ENCODE assay signal across 8 mouse cellular contexts in the genomic region with DNA sequence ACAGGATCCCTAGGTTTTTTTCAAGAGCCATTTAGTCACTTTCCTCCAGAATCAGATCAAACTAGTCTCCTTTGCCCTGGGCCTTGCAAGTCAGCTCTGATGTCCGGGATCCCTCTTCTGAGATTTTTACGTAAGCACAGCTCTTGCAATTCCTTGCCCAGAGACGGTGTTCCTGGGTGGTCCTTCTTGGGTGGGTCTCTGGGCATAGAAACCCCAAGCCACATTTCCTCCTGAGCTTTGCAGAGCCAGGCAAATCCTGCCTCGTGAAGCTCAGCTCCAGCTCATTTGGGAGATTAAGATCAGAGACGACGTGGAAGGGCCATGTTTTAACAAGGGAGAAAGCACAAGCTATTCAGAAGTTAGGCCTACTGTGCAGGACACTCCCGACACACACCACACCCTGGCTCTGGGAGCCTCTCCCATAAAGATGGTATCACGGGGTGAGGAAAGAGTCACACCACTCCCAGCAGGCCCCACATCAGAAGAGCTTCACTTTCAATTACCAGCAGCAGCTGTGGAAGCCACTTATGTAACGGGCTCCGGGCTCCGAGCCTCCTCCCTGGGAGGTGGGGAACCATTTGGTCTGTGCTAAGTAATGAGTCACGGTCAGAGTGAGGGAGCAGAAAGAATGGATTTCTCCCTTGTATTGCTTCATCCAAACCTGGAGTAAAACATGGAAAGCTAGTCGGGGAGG.
DNase-seq lines count a peak whose midpoint lies in the region; ATAC-seq and TF ChIP-seq lines count a peak whose summit lies in the region.

No protein-coding gene starts in this region.

- H3K4me2 ChIP-seq in intestine, embryonic 15.5 days (replicated peaks), result no peak overlapping the region
- H3K4me2 ChIP-seq in myocyte (ENCODE audit: low read depth), result peak overlapping the region; percentile 85

- no peaks in the 10 kb centered on the region for H3K36me3 ChIP-seq in intestine, embryonic 15.5 days
- peaks cover 4% of the 10 kb centered on the region for H3K36me3 ChIP-seq in myocyte (ENCODE audit: control insufficient read depth, insufficient read depth)

- peak; percentile 81 for ATAC-seq in intestine, embryonic 15.5 days

- no peak overlapping the region for H3ac ChIP-seq in myocyte (ENCODE audit: control insufficient read depth, insufficient read length)

- peak; percentile 51 for DNase-seq in adrenal gland, postnatal 10 days
- DNase-seq in cerebellum, postnatal 36 days, result peak; percentile 56 to 62
- DNase-seq in gastrocnemius, postnatal 4 days (ENCODE audit: low spot score in 2 of 2), result peak; percentile 40 to 70
- peak; percentile 23 for DNase-seq in left cerebral cortex, postnatal 4 days
- peak; percentile 53 for DNase-seq in urinary bladder, postnatal 25 days (ENCODE audit: low spot score)
- DNase-seq in T-cell, adult 2 months (ENCODE audit: low spot score), result no peak

- no peak overlapping the region for H3K4me3 ChIP-seq in intestine, embryonic 15.5 days (replicated peaks)
- H3K4me3 ChIP-seq in myocyte, result no peak overlapping the region

- H3K4me1 ChIP-seq in intestine, embryonic 15.5 days (replicated peaks), result peaks cover 7% of the 10 kb centered on the region; the same call in 1 of the 2 replicates

- intact Hi-C loops in left cerebral cortex, postnatal 4 days (cut with DNase I), result no loop called here

- peak; percentile 23 for TF ChIP-seq POLR2A in myocyte (IDR thresholded peaks at IDR 0.05; ENCODE audit: insufficient read length, low read depth)

- no peak overlapping the region for H3K27ac ChIP-seq in intestine, embryonic 15.5 days

- WGBS in intestine, embryonic 15.5 days, result 23% methylated on average over 13 of the region's 13 CpGs

- no peaks in the 10 kb centered on the region for H3K9me3 ChIP-seq in intestine, embryonic 15.5 days

- H3K9ac ChIP-seq in intestine, embryonic 15.5 days, result no peak overlapping the region

- H3K79me2 ChIP-seq in myocyte (ENCODE audit: control insufficient read depth, insufficient read depth), result no peaks in the 10 kb centered on the region

- no peaks in the 10 kb centered on the region for H3K27me3 ChIP-seq in intestine, embryonic 15.5 days (replicated peaks)
- no peaks in the 10 kb centered on the region for H3K27me3 ChIP-seq in myocyte (ENCODE audit: control insufficient read depth, insufficient read depth, insufficient read length)

TF ChIP-seq in myocyte, 11 proteins besides CTCF, POLR2A, EP300 and RAD21:
- TF ChIP-seq TCF3 (IDR thresholded peaks at IDR 0.05; ENCODE audit: insufficient read length, low read depth) (no peak), USF1 (IDR thresholded peaks at IDR 0.05; ENCODE audit: low read depth) (peak; percentile 19), POLR2AphosphoS2 (IDR thresholded peaks at IDR 0.05; ENCODE audit: insufficient read length, low read depth) (peak; percentile 26), CEBPB (IDR thresholded peaks at IDR 0.05; ENCODE audit: insufficient read depth, poor library complexity, severe bottlenecking) (peak; percentile 87), TCF12 (IDR thresholded peaks at IDR 0.05; ENCODE audit: insufficient read depth, poor library complexity, severe bottlenecking) (peak; percentile 83), MYOG (IDR thresholded peaks at IDR 0.05; ENCODE audit: control insufficient read depth in 1 of 3, insufficient read depth in 1 of 3, insufficient read length in 2 of 3, low read depth in 2 of 3) (peak; percentile 29 to 90 (median 87)), MYOD1 (IDR thresholded peaks at IDR 0.05; ENCODE audit: control insufficient read depth in 1 of 3, insufficient read length in 2 of 3, low read depth in 2 of 3) (peak; percentile 68 to 92 (median 83)), E2F4 (IDR thresholded peaks at IDR 0.05; ENCODE audit: insufficient read depth) (no peak), MAX (IDR thresholded peaks at IDR 0.05; ENCODE audit: low read depth) (no peak), SRF (IDR thresholded peaks at IDR 0.05; ENCODE audit: control insufficient read depth, insufficient read length, low read depth) (no peak), REST (IDR thresholded peaks at IDR 0.05; ENCODE audit: insufficient read depth, insufficient read length) (no peak)
